Mouse (Mus musculus) right cerebral cortex, adult 2 months (tissue): ENCODE measurements around the gene Sh2b2.

Experiments
- DNase-seq, 2 experiments: peaks; one replicate each; pipeline ENCODE4 v3.0.0; 2021 to 2022; ENCODE audit warnings: low spot score in 2 of 2

Sh2b2 gene

DNA sequence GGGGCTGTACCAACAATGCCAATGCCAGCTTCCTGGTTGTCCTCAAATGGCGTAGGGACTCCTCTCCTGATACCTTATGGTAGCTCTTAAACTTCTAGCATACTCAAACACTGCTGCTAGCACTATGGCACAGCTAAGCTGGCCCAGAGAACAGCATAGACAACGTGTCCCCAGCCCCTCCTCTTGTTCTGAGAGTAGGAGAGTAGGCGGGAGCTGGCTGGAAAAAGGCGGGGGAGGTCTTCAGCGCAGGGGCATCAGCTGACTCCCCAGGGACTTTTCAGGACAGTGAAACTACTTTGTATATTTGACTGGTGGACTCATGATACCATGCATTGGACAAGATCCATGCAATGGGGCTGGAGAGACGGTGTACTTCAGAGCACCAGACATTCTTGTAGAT, 64.3 kb downstream of the Sh2b2 start:
- DNase-seq, result peak; percentile 44 to 47

DNA sequence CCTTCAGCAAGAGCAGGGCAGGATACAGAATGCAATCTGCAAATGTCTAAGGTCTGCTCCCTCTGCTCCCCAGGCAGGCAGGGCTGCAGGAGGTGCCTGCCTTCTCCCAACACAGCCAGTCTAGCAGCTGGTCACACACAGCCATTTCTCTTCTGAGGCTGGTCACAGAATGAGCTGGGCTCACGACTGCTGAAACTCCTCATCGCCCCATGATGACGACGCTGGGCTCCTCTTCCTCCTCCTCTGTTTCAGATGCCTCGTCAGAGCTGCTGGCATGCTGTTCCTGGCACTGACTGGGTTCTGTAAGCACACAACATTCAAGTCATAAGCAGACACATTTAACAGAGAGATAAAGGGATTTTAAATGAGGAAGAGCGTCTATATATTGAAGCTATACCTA, 65.2 kb downstream of the Sh2b2 start:
- DNase-seq, result no peak

DNA sequence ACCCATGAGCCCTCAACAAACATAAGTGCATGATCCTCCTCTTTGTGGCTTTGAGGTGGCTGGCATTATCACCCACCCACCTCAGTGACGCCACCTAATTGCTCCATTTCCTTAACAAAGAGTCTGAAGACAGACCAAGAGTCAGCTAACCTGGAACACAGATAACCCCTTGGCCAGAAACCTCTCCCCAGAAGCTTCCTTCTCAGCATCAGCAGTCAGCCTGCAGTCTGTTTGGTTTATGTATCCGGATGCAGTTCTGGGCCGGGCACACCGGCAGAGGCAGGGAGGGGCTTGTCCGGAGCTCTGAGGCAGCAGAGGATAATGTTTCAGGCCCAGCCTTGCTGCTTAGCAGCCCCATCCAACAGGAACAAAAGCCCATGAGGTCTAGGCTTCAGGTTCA, 66.8 kb downstream of the Sh2b2 start:
- DNase-seq, result no peak

DNA sequence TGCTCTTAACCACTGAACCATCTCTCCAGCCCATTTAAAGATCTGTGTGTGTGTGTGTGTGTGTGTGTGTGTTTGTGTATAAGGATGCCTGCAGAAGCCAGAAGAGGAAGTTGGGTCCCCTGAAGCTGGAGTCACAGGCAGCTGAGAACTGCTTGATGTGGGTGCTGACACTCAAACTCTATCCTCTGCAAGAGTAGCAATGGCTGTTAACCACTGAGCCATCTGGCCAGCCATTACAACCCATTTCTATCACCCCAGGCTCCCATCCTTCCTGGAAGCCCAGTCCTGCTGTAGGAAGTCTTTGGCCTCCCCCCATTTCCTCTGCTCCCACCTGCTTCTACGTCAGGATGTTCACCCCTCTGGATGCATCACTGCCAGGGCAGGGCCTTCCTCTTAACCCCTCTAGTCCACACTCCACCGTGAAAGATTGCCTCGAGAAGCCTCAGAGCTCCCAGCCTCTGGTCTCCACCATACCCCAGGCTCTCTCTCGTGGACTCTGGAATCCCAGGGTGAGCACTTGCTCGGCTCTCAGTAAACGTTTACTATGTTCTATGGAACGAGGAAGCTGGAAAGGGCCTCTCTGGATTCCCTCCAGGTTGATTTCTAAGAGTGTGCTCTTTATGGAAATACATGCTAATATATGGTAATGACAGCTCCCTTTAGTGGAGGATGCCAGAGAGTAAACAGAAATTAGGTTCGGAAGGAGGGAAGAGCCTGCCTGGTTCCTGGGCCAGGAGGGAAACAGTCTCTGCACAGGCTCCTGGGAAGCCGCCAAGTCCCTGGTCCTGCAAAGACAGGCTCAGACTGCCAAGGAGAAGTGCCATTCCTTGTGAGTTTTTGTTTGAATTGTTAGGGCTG, 72.5 kb downstream of the Sh2b2 start:
- DNase-seq, result peak; percentile 53 to 65

DNA sequence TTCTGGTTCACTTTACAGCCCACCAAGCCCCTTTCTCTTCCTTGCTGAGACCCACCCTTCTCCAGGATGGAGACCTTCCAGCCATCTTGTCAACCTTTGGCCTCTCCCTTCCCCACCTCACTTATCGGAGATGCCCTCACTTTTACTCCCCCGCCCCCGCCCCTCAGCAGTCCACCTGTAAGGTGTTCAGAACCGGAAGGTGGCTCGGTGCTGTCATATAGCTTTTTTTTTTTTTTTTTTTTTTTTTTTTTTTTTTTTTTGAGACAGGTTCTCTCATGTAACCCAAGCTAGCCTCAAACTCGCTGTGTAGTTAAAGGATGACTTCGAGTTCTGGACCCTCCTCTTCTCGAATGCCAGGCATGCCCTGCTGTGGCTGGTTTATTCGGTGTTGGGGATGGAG, 73.4 kb downstream of the Sh2b2 start:
- no peak for DNase-seq

DNA sequence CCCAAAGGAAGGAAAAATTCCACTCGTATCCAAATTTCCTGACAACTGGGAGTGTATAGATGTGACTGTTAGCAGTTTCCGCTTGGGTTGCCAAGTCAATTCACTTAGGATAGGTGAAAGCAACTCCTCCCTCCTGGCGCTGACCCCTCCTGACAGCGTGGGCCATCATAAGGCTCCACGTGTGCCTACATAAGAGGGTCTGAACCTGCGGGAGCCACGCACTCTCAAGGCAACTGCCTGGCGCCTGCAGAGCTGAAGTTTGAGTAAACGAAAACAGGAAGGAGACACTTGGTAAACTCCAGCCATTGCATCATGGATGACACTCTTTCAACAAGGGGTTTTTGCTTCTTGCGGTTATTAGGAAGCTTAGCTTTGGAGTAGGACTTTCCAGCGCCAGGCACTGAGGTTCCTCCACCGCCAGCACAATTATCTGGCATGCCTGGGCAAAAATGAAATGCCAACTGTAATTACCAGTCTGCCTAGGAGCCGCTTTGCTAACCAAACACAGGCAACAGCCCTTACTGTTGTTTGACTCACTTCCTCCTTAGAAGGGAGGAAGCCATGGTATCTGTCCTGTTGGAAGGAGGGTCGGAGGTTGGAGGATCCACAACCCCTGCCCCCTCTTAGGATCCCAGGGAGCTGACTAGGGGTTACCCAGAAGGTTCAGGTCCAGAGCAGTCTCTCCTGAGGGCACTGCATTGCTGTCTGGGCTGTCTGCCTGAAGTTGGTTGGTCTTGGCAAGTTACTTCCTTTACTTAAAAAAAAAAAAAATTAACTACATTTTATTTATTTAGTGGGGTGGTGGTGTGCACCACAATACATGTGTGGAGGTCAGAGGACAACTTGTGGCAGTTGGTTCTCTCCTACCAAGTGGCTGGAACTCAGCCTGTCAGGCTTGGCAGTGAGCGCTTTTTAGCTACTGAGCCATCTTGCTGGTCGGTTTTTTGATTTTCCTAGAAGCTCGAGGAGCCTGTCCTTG, 74.7 kb downstream of the Sh2b2 start:
- DNase-seq, result peak; percentile 19 to 21

DNA sequence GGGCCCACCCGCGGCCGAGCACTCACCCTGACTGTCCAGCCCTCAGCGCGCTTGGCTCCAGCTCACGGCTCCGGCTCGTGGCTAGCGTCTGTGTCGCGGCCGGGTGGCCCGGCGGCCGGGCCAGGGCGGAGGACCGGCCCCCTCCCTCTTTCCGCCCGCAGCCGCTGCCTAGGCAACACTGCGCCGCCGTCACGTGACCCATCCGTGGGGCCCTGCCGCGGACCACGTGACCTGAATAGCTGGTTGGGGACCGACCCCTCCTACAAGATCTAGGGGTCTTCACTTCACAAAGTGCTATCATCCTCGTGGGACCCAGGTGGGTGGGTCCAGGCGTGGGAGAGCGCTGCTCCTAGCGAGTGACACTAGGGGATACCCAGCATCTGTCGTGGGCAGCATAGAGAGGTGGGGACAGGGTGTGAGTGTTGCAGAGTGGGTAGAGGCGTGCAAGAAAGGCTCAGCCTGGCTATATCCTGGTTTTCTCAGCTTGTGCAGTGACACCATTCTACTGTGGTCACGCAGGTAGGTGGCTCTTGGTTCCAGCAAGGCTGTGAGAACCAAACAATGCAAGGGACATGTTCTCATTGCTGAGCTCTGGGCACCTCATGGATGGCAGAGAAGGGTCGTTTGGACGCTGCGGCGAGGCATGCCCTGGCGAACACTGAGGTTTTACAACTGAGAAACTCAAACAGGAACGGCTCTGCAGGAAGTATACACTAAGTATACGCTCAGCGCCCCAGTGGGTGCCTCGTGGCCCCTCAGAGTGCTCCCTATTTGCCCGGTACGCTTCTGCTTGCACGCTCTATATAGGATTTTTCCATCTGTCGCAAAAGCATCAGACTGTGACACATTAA, 75.6 kb downstream of the Sh2b2 start, which contains the start of gene Orai2:
Gene Orai2, minus strand, starts transcription at position 202 of the 851 bp plus-strand sequence.
- peak; percentile 88 to 89 for DNase-seq

DNA sequence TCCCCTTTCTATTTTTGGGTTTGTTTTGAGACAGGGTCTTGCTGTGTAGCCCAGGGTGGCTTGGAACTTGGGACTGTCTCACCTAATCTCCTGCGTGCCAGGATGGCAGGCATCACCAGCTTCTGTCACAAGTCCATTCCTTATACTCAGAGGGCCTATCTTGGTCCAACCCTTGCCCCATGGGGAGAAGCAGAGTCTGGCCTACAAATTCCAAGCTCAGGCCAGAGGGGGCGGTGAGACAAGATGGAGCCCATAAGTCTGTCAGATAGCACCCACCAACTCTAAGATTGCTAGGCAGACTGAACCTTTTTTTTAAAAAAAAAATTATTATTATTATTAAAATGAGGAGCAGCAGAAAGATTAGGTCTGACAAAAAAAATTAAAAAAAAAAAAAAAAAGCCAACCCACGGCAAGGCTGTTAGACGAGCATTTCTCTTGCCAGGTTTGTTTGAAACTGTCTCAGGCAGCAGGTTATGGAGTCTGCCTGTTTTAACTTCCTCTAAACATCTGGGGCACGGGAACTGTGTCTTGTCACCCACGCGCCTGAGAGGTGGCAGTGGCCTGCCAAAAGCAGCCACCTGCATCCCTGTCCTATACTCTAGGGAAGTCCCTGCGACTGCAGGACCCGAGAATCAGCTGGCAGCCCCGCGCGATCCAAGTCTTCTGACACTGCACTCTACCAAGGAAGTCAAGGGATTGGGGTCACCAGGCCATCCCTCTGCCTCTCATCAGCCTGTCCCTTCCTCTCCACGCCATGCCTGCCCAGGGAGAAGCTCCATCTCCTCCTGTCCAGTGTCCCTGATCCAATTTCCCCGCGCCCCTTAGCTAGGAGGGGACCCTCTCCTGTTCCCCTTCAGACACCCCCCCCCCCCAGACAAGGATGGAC, 76.5 kb downstream of the Sh2b2 start:
- DNase-seq, result peak; percentile 50 to 59
